Mouse (Mus musculus) G1E (cell line): ENCODE measurements around the gene Wdfy3.

ENCODE experiments used
- CTCF ChIP-seq: IDR thresholded peaks from 2 replicates; pipeline ENCODE4 v1.5.1; 2012; ENCODE audit warnings: low read depth, low read length, inconsistent platforms, mixed read lengths
- GATA1 ChIP-seq: IDR thresholded peaks from 2 replicates; pipeline ENCODE4 v1.6.1; 2012; ENCODE audit warnings: borderline replicate concordance, low read length, inconsistent platforms, mixed read lengths
- TAL1 ChIP-seq: conservative IDR thresholded peaks from 2 replicates; pipeline ENCODE4 v1.6.1; 2012; ENCODE audit warnings: low read depth, low read length, inconsistent platforms, mixed read lengths

- TF ChIP-seq CTCF (no peak), GATA1 (no peak), TAL1 (no peak)
These were observed 115.1 kb downstream of the Wdfy3 start for GRCm38 (mm10) chr5:101954393-101955340.
